Mouse (Mus musculus): ENCODE results near the gene Llgl1.

The Llgl1 gene

GRCm38 (mm10) chr11:60699524-60700075 lies at the start of gene Llgl1:
Gene Llgl1, plus strand, starts transcription at chr11:60699723.
- DNase-seq (ENCODE audit: low spot score): peak; percentile 87

- no peak for DNase-seq (ENCODE audit: low spot score)
These were observed 3.4 kb upstream of the Llgl1 start for GRCm38 (mm10) chr11:60696165-60696564.

- DNase-seq (ENCODE audit: low spot score): peak; percentile 34
These were observed 2.0 kb upstream of the Llgl1 start for GRCm38 (mm10) chr11:60697561-60697960.

- DNase-seq (ENCODE audit: low spot score): peak; percentile 55
These were observed 558 bp upstream of the Llgl1 start for GRCm38 (mm10) chr11:60698806-60699523.

- no peak for DNase-seq (ENCODE audit: low spot score)
These were observed 1.0 kb downstream of the Llgl1 start for GRCm38 (mm10) chr11:60700320-60701185.

GRCm38 (mm10) chr11:60701611-60702010 lies 2.1 kb downstream of the Llgl1 start:
- no peak for DNase-seq (ENCODE audit: low spot score)

GRCm38 (mm10) chr11:60703131-60703530 lies 3.6 kb downstream of the Llgl1 start:
- DNase-seq (ENCODE audit: low spot score): peak; percentile 53

GRCm38 (mm10) chr11:60704023-60704880 lies 4.7 kb downstream of the Llgl1 start:
- DNase-seq (ENCODE audit: low spot score): no peak

GRCm38 (mm10) chr11:60705255-60705654 lies 5.7 kb downstream of the Llgl1 start:
- no peak for DNase-seq (ENCODE audit: low spot score)

- DNase-seq (ENCODE audit: low spot score): no peak
These were observed 6.6 kb downstream of the Llgl1 start for GRCm38 (mm10) chr11:60706076-60706475.

- DNase-seq (ENCODE audit: low spot score): no peak
These were observed 7.4 kb downstream of the Llgl1 start for GRCm38 (mm10) chr11:60706696-60707480.

- peak; percentile 93 for DNase-seq (ENCODE audit: low spot score)
These were observed 8.1 kb downstream of the Llgl1 start for GRCm38 (mm10) chr11:60707672-60708071.

GRCm38 (mm10) chr11:60708631-60709030 lies 9.1 kb downstream of the Llgl1 start:
- no peak for DNase-seq (ENCODE audit: low spot score)

GRCm38 (mm10) chr11:60709481-60710465 lies 10.2 kb downstream of the Llgl1 start:
- DNase-seq (ENCODE audit: low spot score): no peak

- DNase-seq (ENCODE audit: low spot score): no peak
These were observed 11.7 kb downstream of the Llgl1 start for GRCm38 (mm10) chr11:60711218-60711617.

GRCm38 (mm10) chr11:60712040-60712439 lies 12.5 kb downstream of the Llgl1 start:
- no peak for DNase-seq (ENCODE audit: low spot score)

- no peak for DNase-seq (ENCODE audit: low spot score)
These were observed 13.2 kb downstream of the Llgl1 start for GRCm38 (mm10) chr11:60712639-60713255.

- DNase-seq (ENCODE audit: low spot score): no peak
These were observed 16.3 kb downstream of the Llgl1 start for GRCm38 (mm10) chr11:60715833-60716232.

- DNase-seq (ENCODE audit: low spot score): no peak
These were observed 19.7 kb downstream of the Llgl1 start for GRCm38 (mm10) chr11:60719263-60719662.
